Mouse (Mus musculus): ENCODE measurements at regions not wholly inside any gene's neighbourhood (a gene's known extent, or its start where the extent isn't known, plus 50 kb on each side); places are given as distances from the start of the nearest gene placed in this dataset.

DNA sequence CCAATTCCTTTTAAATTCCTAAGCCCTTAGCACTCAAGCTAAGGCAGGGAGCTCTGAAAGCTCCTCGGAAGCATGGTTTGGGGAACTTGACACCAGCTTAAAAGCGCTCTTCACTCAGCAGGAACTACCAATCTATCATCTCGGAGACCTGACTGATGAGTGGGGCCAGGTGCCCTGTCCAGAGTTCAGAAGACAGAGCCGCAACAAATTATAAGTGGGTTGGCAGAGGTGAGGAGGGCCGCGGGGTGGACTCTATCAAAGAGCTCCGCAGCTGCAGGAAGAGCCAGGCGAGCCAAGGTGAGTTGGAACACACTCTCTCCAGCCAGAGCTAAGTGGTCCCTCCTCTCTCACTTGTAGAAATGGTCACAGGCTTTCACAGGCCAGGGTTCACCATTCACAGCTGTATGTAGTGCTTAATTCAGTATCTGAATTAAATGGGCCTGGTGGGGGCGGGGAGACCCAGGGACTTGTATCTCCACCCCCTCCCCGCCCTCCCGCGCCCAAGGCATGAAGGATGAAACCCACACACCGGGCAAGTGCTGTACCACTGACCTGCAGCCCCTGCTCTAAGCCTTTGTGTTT lies 180.8 kb downstream of the Stim2 start:
- DNase-seq (ENCODE audit: extremely low read depth, insufficient read length, low spot score), result no peak

DNA sequence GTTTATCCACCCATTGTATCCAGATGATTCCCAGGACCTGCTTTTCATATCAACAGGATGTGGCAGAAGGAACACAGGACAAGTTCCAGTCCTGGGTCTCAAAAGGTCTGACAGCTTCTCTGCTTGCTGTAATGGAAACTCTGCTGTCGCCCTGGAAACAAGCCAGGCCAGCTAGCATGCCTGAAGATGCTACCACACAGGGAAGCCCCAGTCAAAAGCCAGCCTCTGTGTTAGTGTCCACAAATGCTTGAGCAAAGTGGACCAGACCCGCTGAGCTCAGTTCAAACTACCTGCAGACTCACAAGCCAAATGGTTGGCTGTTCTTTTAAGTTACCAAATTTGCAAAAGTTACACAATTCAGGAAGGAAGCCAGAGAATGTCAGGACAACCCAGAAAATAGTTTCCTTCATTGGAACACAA lies 181.9 kb downstream of the Stim2 start:
- DNase-seq (ENCODE audit: extremely low read depth, insufficient read length, low spot score), result no peak

DNA sequence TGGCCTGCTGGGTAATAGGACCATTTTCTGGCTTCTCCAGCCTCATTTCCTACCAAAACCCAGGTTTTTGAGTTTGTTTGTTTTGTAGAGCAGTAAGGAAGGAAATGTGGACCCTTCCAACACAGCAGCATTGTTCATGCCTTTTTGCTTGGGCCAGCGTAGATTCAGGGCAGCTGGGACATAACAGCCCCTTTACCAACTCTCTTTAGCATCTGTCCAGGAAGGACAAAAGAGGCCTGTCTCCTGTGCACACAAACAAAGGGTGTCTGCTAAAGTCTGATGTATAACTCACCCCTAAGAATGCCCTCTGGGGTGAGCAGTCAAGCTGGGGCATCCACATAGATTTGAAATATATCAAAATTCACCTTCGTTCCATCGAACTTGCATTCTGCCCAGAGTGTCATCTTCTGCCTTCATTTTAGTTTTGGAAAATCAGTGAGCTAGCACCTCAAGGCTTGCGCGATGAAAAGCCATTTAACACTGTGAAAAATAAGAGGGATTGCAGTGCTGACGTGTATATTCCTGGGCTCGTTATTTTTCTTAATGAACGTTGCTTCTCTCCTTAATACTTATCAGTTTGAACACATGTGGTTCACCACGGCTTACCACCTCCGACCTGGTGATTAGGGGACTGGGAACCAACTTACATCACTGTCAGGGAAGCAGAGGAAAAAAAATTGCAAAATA lies 182.5 kb downstream of the Stim2 start:
- DNase-seq (ENCODE audit: extremely low read depth, insufficient read length, low spot score), result no peak

DNA sequence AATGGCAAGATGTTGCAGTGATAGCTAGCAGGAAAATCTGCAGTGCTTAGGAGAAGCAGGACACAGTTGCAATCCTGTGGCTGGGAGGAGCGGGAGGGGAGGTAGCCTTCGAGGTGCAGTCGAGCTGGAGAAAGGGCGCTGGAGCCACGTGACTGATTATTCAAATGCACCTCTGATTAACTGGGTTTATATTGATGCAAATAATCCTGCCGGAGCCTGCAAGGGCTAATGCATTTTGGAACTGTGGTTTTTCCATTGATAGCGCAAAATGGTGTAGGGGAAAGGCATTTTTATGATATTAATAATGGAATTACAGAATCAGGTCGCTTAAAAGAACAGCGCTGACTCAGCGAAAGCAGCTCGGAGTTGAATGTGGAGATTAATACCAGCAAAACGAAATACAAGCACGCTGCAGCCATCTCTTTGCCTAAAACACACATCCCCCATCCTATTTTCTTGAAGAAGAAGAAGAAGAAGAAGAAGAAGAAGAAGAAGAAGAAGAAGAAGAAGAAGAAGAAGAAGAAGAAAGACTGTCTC lies 183.1 kb downstream of the Stim2 start:
- DNase-seq (ENCODE audit: extremely low read depth, insufficient read length, low spot score), result no peak

DNA sequence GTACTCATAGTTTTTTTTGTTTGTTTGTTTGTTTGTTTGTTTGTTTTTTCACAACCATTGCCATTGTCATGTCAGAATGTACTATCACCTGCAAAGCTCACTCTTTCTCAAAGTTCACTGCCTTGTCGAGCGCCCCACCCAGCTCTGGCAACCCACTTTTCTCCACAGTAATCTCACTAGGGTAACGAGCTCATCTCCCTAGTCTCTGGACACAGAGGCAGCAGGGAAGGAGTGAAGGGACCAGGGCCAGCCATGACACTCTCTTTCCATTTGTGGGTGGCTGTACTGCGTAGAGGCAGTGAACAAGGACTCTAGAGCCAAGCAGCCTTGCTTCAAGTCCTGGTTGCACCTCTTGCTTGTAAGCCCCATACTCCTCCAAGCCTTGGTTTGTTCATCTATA lies 184.5 kb downstream of the Stim2 start:
- no peak for DNase-seq (ENCODE audit: extremely low read depth, insufficient read length, low spot score)

DNA sequence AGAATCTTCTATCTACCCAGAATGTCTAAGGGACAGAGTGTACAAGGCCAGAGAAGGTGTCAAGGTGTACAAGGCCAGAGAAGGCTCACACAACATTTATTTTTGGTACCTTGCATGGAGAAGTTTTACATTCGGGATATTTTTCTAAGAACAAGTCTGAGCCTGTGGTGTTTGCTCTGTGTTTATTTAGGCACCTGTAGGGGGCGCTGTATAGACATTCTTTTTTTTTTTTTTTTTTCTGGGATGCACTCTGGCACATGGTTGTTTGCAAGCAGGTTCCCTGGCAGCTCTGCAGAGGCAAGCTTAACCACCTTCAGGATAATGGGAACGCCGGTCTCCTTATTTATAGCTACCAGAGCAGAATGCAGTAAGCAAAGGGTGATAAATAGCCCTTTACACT lies 187.4 kb downstream of the Stim2 start:
- DNase-seq (ENCODE audit: extremely low read depth, insufficient read length, low spot score), result no peak

DNA sequence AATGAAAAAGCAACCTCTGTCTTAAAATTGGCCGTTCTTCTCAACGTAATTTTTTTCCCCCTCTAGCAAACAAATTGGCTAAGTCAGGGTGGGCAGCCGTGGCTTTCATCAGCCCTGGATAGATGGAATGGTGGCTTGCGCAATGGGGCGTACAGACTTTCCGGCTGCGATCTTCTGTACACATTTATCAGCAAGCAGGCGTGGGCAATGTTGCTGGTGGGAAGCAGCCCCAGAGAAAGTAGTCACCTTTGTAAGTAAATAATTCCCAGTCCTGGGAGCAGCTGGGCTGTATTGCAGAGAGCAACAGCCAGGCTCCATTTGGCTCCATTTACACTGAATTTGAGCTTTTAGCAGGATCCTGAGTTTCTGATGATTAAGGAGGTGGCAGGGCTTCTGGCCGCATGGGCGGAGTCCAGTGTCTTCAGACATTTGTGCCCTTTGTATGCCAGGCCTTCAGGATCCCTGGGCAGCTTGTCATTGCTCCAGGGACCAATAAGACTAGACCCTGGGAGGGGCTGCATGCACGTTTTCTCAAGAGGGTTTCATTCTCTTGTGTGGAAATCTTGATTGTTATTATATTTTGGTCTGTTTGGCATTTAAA lies 187.9 kb downstream of the Stim2 start:
- no peak for DNase-seq (ENCODE audit: extremely low read depth, insufficient read length, low spot score)

DNA sequence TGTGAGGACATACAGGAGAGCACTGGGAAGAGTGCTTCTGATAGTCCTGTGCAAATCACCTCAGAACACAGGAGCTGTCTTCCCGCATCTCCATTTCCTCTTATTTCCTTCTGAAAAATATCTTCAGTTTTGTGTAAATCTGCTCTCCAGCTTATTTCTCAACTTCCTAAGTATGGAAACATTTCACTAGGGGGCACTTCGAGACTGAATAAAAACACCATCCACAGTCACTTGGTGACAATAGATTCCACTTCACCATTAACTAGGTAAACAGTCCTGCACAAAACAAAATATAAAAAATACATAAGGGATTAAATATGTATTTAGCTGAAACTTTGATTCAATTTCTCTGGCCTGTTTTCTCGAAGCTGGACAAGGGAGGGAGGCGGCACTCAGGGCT lies 193.4 kb downstream of the Stim2 start:
- DNase-seq (ENCODE audit: extremely low read depth, insufficient read length, low spot score), result no peak

DNA sequence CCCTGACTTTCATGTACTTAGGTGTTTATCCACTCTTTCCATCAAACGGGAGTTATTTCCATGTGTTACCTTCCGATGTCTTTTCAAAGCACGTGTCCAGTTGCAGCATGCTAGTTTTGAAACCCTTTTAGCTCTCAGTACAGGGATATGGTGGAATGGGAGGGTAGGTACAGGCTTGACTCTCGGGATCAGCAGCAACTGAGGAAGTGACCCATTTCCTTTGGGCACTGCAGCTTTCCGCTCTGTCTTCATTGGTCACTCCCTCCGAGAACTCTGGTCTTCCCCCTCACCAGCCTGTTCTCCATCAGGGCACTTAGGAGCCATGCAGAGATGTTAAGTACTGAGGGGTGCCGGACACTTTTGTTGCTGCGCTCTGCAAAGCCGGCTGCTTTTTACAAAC lies 196.5 kb downstream of the Stim2 start:
- DNase-seq (ENCODE audit: extremely low read depth, insufficient read length, low spot score), result no peak

DNA sequence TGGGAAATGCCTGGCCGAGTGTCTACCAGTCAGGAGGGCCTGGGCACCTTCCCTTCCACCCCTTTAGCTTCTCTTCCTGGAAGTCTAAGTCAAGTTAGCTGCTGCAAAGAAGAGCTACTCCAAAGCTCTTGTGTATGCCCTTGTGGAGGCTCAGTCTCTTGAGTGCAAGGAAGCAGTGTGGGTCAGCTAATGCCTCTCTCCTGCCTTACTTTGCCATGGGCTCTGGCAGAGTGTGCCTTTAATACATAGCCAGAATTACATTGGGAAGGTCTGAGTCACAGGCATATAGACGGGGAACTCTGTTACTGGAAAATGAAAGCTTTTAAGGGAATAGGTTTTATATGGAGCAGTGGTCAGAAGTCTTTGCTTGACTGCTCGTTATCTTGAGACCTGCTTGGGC lies 201.7 kb downstream of the Stim2 start:
- DNase-seq (ENCODE audit: extremely low read depth, insufficient read length, low spot score), result no peak

DNA sequence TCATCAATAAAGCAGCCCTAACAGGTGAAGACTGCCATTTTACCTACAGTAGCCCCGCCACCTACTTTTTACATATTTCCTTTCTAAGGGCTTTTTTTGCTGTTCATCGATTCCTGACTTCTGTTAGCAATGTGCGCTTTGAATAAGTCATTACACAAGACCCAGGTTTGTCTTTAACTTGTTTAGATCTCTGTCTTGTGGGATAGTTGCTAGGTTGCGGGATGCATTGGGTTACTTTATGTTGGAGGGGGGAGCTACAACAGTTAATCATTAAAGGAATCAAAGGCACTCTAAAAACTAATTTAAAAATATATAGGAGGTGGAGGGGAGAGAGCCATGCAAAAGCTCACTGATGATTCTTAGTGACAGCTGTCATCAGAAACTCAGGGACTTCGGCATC lies 202.3 kb downstream of the Stim2 start:
- DNase-seq (ENCODE audit: extremely low read depth, insufficient read length, low spot score), result no peak

DNA sequence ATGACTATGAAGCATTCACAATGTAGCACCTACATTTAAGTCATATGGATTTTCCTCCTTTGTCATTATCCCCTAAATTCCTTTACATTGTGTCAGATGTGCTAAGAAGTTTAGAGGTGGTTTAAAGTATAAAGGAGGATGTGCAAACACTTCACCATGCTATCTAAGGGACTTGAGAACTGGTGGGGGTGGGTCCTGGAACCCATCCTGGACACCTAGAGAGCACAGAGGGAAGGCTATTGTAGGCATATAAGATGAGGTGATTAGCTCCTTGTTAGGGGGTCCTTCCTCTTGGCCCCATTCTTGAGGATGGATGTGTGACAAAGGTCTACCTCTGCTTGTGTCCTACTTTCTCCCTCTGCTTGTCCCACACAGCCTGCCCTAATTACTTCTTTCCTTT lies 213.2 kb downstream of the Stim2 start:
- DNase-seq (ENCODE audit: extremely low read depth, insufficient read length, low spot score), result no peak

DNA sequence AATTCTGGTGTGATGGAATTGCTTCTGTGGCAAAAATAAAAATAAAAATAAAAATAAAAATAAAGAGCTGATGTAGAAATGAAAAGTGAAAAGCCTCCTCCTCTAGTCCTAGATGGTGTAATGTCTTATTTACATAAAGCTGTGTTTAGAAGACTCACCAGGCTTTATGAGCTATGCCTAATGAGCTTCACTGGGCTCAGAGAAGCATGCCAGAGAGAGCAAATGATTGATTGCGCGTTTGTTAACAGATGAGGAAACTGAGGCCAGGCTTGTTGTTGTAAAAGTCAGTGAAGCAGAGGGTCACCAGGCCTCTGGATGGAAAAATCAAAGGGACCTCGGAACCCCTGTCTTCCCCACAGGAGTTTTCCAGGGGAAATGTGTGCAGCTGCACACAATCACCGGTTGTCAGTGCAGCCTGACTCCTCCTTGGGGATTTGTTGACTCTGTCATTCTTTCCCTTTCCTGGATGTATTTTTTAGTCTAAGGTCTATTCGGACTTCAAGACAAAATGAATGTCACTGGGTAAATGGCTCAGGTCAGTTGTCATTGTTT lies 213.8 kb downstream of the Stim2 start:
- no peak for DNase-seq (ENCODE audit: extremely low read depth, insufficient read length, low spot score)

DNA sequence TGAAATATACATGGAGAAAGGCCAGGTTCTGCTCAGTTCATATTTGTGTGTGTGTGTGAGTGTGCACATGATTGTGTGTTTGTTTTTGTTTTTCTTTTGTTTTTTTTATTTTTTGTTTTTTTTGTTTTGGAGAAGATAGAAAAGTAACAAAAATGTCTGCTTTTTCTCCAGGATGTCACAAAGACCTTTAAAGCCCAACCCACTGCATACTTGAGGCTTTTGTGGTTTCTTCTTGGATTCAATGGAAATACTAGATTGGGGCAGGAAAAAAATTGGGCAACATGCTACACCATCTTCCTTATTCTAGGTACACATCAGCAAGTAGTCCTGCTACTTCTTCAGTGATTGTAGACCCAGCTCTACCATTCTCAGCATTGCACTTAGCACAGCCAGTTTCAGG lies 226.7 kb downstream of the Stim2 start:
- DNase-seq (ENCODE audit: extremely low read depth, insufficient read length, low spot score), result peak; percentile 7

DNA sequence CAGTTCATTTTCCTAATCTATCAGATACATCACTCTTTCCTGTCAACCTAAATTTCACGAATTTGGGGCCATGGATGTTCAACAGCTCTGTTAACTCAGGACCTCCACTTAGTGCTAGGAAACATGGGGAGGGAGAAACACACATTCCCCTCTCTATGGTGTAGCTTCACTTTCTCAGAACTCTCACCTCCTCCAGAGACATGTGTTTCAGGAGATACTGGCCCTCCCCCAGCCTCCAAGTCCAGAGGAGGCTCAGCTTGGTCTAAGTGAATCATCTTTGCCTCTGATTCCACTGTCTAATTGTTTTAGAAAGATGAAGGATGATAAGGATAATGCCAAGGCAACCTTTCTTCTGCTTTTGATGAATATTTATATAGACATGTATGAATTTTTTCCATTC lies 236.3 kb downstream of the Stim2 start:
- DNase-seq (ENCODE audit: extremely low read depth, insufficient read length, low spot score), result no peak

DNA sequence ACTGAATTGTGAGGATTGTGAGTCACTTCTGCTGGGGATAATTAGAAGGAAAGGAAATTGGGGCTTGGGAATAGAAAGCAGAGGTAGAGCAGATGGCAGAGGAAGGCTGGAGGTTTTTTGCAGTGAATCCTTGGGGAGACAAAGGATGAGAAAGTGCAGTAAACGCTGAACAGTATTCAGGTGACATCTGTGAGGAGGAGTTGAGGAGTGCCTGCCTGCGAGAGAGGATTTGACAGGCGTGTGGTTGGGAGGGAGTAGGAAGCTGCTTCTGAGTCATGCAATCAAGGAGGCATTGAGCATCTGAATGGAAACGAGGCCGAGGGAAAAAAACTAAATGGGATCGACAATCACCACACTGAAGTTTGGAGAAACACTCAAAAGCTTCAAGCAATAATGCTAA lies 236.9 kb downstream of the Stim2 start:
- no peak for DNase-seq (ENCODE audit: extremely low read depth, insufficient read length, low spot score)

DNA sequence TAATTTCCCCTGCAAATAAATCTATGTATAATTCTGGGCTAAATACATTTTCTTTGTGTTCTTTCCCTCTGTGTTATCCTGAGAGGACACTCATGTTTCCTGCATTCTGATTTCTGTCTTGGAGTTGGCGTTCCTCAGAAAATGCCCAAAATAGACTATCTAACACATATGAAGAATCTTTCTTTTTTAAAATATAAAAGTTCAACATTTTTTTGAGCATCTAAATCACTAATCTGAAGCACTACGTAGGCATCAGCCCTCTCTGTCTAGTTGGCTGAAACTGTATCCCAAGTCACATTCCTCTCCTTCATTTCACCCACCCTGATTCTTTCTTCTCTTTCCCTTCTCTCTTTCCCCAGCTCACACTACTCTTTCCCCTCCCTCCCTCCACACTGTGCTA lies 238.9 kb downstream of the Stim2 start:
- DNase-seq (ENCODE audit: extremely low read depth, insufficient read length, low spot score), result no peak

DNA sequence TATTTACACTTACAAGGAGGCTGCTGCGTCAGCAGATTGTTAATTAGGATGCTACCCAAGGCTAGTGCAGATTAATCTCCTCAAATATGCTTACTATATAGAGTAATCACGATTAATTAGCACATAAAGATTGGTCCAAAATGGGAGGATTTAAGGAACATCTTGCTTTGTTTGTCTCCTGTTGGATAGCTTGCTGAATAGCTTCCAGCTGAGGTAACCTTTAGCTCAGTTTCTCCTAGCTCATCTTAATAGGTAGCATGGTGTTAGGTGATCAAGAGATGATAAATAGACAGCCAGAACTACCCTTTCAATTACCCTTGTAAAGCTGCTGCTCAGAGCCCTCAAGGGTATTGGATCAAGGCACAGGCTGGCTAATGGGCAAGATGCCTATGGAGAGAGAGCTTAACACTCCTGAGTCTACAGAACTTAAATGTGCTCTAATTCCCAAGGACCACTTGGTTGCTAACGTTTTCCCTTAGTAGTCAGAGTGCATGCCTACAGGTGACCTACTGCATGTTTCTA lies 240.4 kb downstream of the Stim2 start:
- DNase-seq (ENCODE audit: extremely low read depth, insufficient read length, low spot score), result no peak

DNA sequence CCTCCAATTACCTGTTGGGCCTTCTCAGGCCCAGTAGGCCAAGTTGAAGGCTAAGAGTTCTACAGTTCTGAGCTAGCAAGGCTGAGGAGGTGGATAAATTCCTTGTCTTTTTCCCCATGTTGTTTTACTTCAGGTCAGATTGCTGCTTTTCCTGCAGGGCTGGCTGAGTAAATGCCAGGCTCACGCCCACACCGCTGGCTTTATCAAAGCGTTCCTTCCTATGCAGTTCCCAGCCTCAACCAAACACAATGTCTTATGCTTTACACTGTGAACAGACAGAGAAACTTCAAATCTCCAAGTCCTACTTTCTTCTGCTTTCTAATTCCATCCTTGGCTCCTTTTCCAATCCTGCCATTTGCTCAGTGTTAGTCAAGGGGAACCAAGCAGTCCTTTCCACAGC lies 241.3 kb downstream of the Stim2 start:
- DNase-seq (ENCODE audit: extremely low read depth, insufficient read length, low spot score), result no peak

DNA sequence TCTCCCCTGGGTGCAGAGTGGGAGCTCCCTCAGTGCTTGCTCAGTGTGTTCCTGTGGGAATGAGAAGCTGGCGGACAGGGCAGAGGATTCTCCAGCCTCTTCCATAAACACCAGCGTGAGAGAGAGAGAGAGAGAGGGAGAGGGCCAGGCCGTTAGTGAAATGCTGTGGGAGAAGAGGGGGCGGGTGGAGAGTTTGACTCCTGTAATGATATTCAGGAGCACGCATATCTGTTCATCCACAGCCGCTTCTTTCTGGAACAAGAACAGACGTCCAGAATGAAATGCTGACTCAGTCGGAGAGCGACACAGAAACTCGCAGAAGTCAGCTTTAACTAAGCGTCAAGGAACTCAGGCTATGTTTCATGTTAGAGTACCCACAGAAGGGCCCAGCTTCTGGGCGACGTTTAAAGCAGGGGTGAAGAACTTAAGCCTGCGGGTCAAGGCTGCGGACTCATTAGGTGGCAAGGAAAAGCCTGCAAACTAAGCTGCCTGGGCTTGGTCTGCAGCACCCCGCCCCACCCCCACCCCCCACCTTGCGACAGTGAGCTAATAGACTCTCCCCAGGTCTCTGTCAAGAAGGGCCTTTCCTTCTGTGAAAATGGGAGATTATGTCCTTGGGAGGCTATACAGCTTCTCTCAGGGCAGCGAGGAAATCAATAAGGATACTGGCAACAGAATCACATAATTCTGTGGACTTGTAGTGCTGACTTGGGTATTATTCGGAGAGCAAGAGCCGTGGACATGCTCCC lies 243.0 kb downstream of the Stim2 start:
- DNase-seq (ENCODE audit: extremely low read depth, insufficient read length, low spot score), result no peak

DNA sequence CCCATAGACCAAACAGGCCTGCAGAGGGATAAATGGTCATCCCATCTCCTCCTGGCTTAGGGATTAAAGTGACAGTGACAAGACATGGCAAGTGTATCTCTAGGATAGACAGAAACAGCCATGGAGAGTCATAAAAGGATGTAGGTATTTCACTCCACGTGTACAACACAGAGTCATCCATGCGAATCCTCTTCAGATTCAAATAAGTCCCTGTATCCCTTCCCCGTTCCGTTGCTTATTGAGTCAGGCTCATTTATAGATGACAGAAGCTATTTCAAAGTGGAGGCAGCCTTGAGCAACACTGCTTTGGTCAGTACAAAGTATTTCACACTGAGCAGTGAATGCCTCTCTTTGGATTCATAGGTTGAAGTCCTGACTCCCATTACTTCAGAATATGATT lies 243.8 kb downstream of the Stim2 start:
- no peak for DNase-seq (ENCODE audit: extremely low read depth, insufficient read length, low spot score)

Measured in 3134 (cell line).